21 mouse cellular contexts compared by ENCODE assay signal in genomic region chr12:5223595-5223994, GRCm38 (mm10).
DNase-seq lines count a peak whose midpoint lies in the region; ATAC-seq and TF ChIP-seq lines count a peak whose summit lies in the region.
"Had no signal": no experiment of that assay in that cellular context is flagged by ENCODE, and none has a peak within 500 bp of the region (broad histone marks: within the 10 kb centered on the region; RNA-seq: fewer than 3 reads in every experiment).

No protein-coding gene starts in this region.

- no peaks in the 10 kb centered on the region for H3K9me3 ChIP-seq in hindbrain, postnatal 0 days (ENCODE audit: low read length)
- no peaks in the 10 kb centered on the region for H3K9me3 ChIP-seq in hindbrain, embryonic 12.5 days (replicated peaks)
- no peaks in the 10 kb centered on the region for H3K9me3 ChIP-seq in stomach, postnatal 0 days (ENCODE audit: control insufficient read depth, low read length)
- H3K9me3 ChIP-seq: embryonic facial prominence, embryonic 10.5 days; forebrain, embryonic 13.5 days; heart, embryonic 10.5 days; heart, embryonic 15.5 days had no signal

- H3K4me3 ChIP-seq in hindbrain, postnatal 0 days (ENCODE audit: low read length) = no peak overlapping the region
- no peak overlapping the region for H3K4me3 ChIP-seq in hindbrain, embryonic 12.5 days
- no peak overlapping the region for H3K4me3 ChIP-seq in stomach, postnatal 0 days (ENCODE audit: low read depth, low read length)
- H3K4me3 ChIP-seq: embryonic facial prominence, embryonic 10.5 days; forebrain, embryonic 13.5 days; heart, embryonic 10.5 days; heart, embryonic 15.5 days had no signal

- TF ChIP-seq CTCF in hindbrain, postnatal 0 days (IDR thresholded peaks at IDR 0.05; ENCODE audit: low read depth) = no peak
- TF ChIP-seq CTCF in stomach, postnatal 0 days (IDR thresholded peaks at IDR 0.05; ENCODE audit: low read depth) = no peak

- no peaks in the 10 kb centered on the region for H3K36me3 ChIP-seq in hindbrain, postnatal 0 days (ENCODE audit: insufficient read depth, low read length)
- H3K36me3 ChIP-seq in hindbrain, embryonic 12.5 days = no peaks in the 10 kb centered on the region
- H3K36me3 ChIP-seq in stomach, postnatal 0 days (ENCODE audit: control insufficient read depth, insufficient read depth, low read length) = no peaks in the 10 kb centered on the region
- H3K36me3 ChIP-seq: embryonic facial prominence, embryonic 10.5 days; G1E; heart, embryonic 10.5 days; heart, embryonic 15.5 days had no signal

- no peak overlapping the region for H3K4me2 ChIP-seq in hindbrain, postnatal 0 days (ENCODE audit: low read depth, low read length)
- no peak overlapping the region for H3K4me2 ChIP-seq in hindbrain, embryonic 12.5 days (replicated peaks)
- no peak overlapping the region for H3K4me2 ChIP-seq in stomach, postnatal 0 days (replicated peaks; ENCODE audit: low read depth)
- H3K4me2 ChIP-seq: forebrain, embryonic 13.5 days; heart, embryonic 15.5 days; hindbrain, embryonic 14.5 days had no signal

- no peaks in the 10 kb centered on the region for H3K27me3 ChIP-seq in hindbrain, postnatal 0 days (ENCODE audit: insufficient read depth, low read length)
- no peaks in the 10 kb centered on the region for H3K27me3 ChIP-seq in hindbrain, embryonic 12.5 days
- H3K27me3 ChIP-seq in stomach, postnatal 0 days (ENCODE audit: control insufficient read depth, insufficient read depth, low read length) = no peaks in the 10 kb centered on the region
- H3K27me3 ChIP-seq: forebrain, embryonic 13.5 days; heart, embryonic 15.5 days had no signal

- no peak overlapping the region for H3K27ac ChIP-seq in hindbrain, postnatal 0 days
- no peak overlapping the region for H3K27ac ChIP-seq in hindbrain, embryonic 12.5 days
- H3K27ac ChIP-seq in stomach, postnatal 0 days (replicated peaks) = no peak overlapping the region
- H3K27ac ChIP-seq: embryonic facial prominence, embryonic 10.5 days; forebrain, embryonic 13.5 days; heart, embryonic 10.5 days; heart, embryonic 15.5 days; hindbrain, embryonic 14.5 days had no signal

- peak; percentile 59 for DNase-seq in hindbrain, postnatal 0 days (ENCODE audit: low spot score)
- DNase-seq in cerebellum, adult 18-20 months = peak; percentile 53 to 58
- DNase-seq in cerebellum, adult 9-11 months = peak; percentile 41
- peak; percentile 49 to 58 for DNase-seq in cerebellum, postnatal 36 days
- DNase-seq in adrenal gland, adult 18-20 months (ENCODE audit: low spot score in 2 of 2) = no peak
- no peak for DNase-seq in layer of hippocampus, adult 8-10 months (ENCODE audit: low spot score in 2 of 2)
- DNase-seq in stomach, postnatal 0 days (ENCODE audit: low spot score) = no peak
- DNase-seq: adrenal gland, postnatal 14 days; forebrain, postnatal 0 days; gastrocnemius, postnatal 14 days; heart, adult 11 months; heart, postnatal 14 days; kidney, adult 2 months had no signal

- peaks cover 31% of the 10 kb centered on the region for H3K4me1 ChIP-seq in hindbrain, postnatal 0 days (ENCODE audit: insufficient read depth, low read length)
- H3K4me1 ChIP-seq in hindbrain, embryonic 12.5 days = peaks cover 28% of the 10 kb centered on the region
- H3K4me1 ChIP-seq in stomach, postnatal 0 days (replicated peaks; ENCODE audit: control insufficient read depth, insufficient read depth) = no peaks in the 10 kb centered on the region
- H3K4me1 ChIP-seq: heart, embryonic 15.5 days had no signal

- H3K9ac ChIP-seq in hindbrain, postnatal 0 days (replicated peaks; ENCODE audit: low read length) = no peak overlapping the region
- no peak overlapping the region for H3K9ac ChIP-seq in hindbrain, embryonic 12.5 days
- H3K9ac ChIP-seq in stomach, postnatal 0 days (ENCODE audit: low read length) = no peak overlapping the region
- H3K9ac ChIP-seq: forebrain, embryonic 13.5 days; forebrain, postnatal 0 days; heart, embryonic 15.5 days; hindbrain, embryonic 14.5 days had no signal

- TF ChIP-seq EP300 in stomach, postnatal 0 days (optimal IDR thresholded peaks at IDR 0.05) = no peak

- WGBS in hindbrain, postnatal 0 days = 44% methylated on average over 1 of the region's 1 CpGs
- 68% methylated on average over 1 of the region's 1 CpGs for WGBS in hindbrain, embryonic 12.5 days
- WGBS in stomach, postnatal 0 days = 40% methylated on average over 1 of the region's 1 CpGs

- 0 out of 2 replicates have a peak, but pooled peaks have one; percentile 11 for ATAC-seq in hindbrain, postnatal 0 days
- no peak for ATAC-seq in hindbrain, embryonic 12.5 days (ENCODE audit: low FRiP score)
- no peak for ATAC-seq in stomach, postnatal 0 days (ENCODE audit: low FRiP score, low TSS enrichment)
- ATAC-seq: forebrain, embryonic 13.5 days; forebrain, postnatal 0 days; intestine, embryonic 16.5 days had no signal

Comparison
In these comparisons a context has a peak if more than half of its experiments do, and no peak if none do; other contexts are left out.
1. DNase-seq: peak in hindbrain, postnatal 0 days (single experiment), cerebellum, adult 18-20 months (2 of 2), cerebellum, adult 9-11 months (single experiment) and cerebellum, postnatal 36 days (2 of 2); none in adrenal gland, adult 18-20 months (0 of 2), layer of hippocampus, adult 8-10 months (0 of 2) and stomach, postnatal 0 days (single experiment).